Mouse (Mus musculus): ENCODE results near the gene Tmem220. TPM values are rescaled to one million over a fixed set of nuclear protein-coding genes. Genes with fewer than 3 reads are reported as not detected.

Tmem220 gene
- total RNA-seq, 1 experiment = 1.6 TPM

GRCm38 (mm10) chr11:67062726-67063125 lies 37.8 kb downstream of the Tmem220 start:
- TF ChIP-seq HCFC1 (IDR thresholded peaks at IDR 0.05; ENCODE audit: borderline replicate concordance, insufficient read depth, low read length) (no peak), ZC3H11A (IDR thresholded peaks at IDR 0.05; ENCODE audit: borderline replicate concordance, low read depth, low read length) (no peak), CHD2 (IDR thresholded peaks at IDR 0.05; ENCODE audit: low read depth, low read length) (no peak), ZNF384 (IDR thresholded peaks at IDR 0.05; ENCODE audit: low read depth, low read length) (no peak), MAFK (IDR thresholded peaks at IDR 0.05; ENCODE audit: insufficient read depth, low read depth, low read length) (no peak)
- H3K9me3 ChIP-seq (ENCODE audit: control insufficient read depth, insufficient read depth, low read depth, low read length) = no peaks in the 10 kb centered on the region
- no peak for DNase-seq (ENCODE audit: low read depth, low spot score)
- in situ Hi-C loops (cut with MboI; ENCODE audit: low sequenced_read_pairs in 2 of 2, unreplicated experiment in 2 of 2) = no loop called here
- H3K4me3 ChIP-seq (ENCODE audit: insufficient read depth in 1 of 2, low read depth in 1 of 2, low read length in 2 of 2, poor library complexity in 1 of 2, severe bottlenecking in 1 of 2) = no peak overlapping the region
- peaks cover 30% of the 10 kb centered on the region for H3K36me3 ChIP-seq (ENCODE audit: control insufficient read depth, insufficient read depth, low read length, poor library complexity, severe bottlenecking)
- no peak overlapping the region for H3K27ac ChIP-seq (ENCODE audit: insufficient read depth, low read depth, low read length, poor library complexity, severe bottlenecking)
- H3K4me1 ChIP-seq (ENCODE audit: control insufficient read depth in 2 of 2, insufficient read depth in 2 of 2, low read length in 2 of 2, poor library complexity in 1 of 2) = 0 out of 4 replicates have a peak, but pooled peaks cover 0 to 2% of the 10 kb centered on the region in 2 experiments
- no peak overlapping the region for H3K9ac ChIP-seq (ENCODE audit: insufficient read depth, low read depth, low read length, poor library complexity, severe bottlenecking)

- no peak for DNase-seq (ENCODE audit: low read depth, low spot score)
- Histone ChIP-seq H3K9ac (ENCODE audit: insufficient read depth, low read depth, low read length, poor library complexity, severe bottlenecking) (no peak overlapping the region), H3K27ac (ENCODE audit: insufficient read depth, low read depth, low read length, poor library complexity, severe bottlenecking) (no peak overlapping the region), H3K4me1 (ENCODE audit: control insufficient read depth in 2 of 2, insufficient read depth in 2 of 2, low read length in 2 of 2, poor library complexity in 1 of 2) (no peaks in the 10 kb centered on the region), H3K9me3 (ENCODE audit: control insufficient read depth, insufficient read depth, low read depth, low read length) (no peaks in the 10 kb centered on the region), H3K4me3 (ENCODE audit: insufficient read depth in 1 of 2, low read depth in 1 of 2, low read length in 2 of 2, poor library complexity in 1 of 2, severe bottlenecking in 1 of 2) (no peak overlapping the region), H3K36me3 (ENCODE audit: control insufficient read depth, insufficient read depth, low read length, poor library complexity, severe bottlenecking) (peaks cover 11% of the 10 kb centered on the region)
- in situ Hi-C loops (cut with MboI; ENCODE audit: low sequenced_read_pairs in 2 of 2, unreplicated experiment in 2 of 2) = no loop called here
- TF ChIP-seq MAFK (IDR thresholded peaks at IDR 0.05; ENCODE audit: insufficient read depth, low read depth, low read length) (no peak), HCFC1 (IDR thresholded peaks at IDR 0.05; ENCODE audit: borderline replicate concordance, insufficient read depth, low read length) (no peak), CHD2 (IDR thresholded peaks at IDR 0.05; ENCODE audit: low read depth, low read length) (no peak)
These were observed 42.8 kb downstream of the Tmem220 start for GRCm38 (mm10) chr11:67067741-67068140.

GRCm38 (mm10) chr11:67072615-67073130 lies 47.7 kb downstream of the Tmem220 start:
- Histone ChIP-seq H3K27ac (ENCODE audit: insufficient read depth, low read depth, low read length, poor library complexity, severe bottlenecking) (no peak overlapping the region), H3K4me3 (ENCODE audit: insufficient read depth in 1 of 2, low read depth in 1 of 2, low read length in 2 of 2, poor library complexity in 1 of 2, severe bottlenecking in 1 of 2) (no peak overlapping the region), H3K9ac (ENCODE audit: insufficient read depth, low read depth, low read length, poor library complexity, severe bottlenecking) (no peak overlapping the region), H3K4me1 (ENCODE audit: control insufficient read depth in 2 of 2, insufficient read depth in 2 of 2, low read length in 2 of 2, poor library complexity in 1 of 2) (peaks cover 0 to 3% of the 10 kb centered on the region in 2 experiments; a peak in 1 of 4 replicates), H3K9me3 (ENCODE audit: control insufficient read depth, insufficient read depth, low read depth, low read length) (no peaks in the 10 kb centered on the region), H3K36me3 (ENCODE audit: control insufficient read depth, insufficient read depth, low read length, poor library complexity, severe bottlenecking) (no peaks in the 10 kb centered on the region)
- TF ChIP-seq ZNF384 (IDR thresholded peaks at IDR 0.05; ENCODE audit: low read depth, low read length) = no peak
- TF ChIP-seq HCFC1 (IDR thresholded peaks at IDR 0.05; ENCODE audit: borderline replicate concordance, insufficient read depth, low read length) = no peak
- TF ChIP-seq MAFK (IDR thresholded peaks at IDR 0.05; ENCODE audit: insufficient read depth, low read depth, low read length) = no peak
- TF ChIP-seq ZC3H11A (IDR thresholded peaks at IDR 0.05; ENCODE audit: borderline replicate concordance, low read depth, low read length) = no peak
- TF ChIP-seq CHD2 (IDR thresholded peaks at IDR 0.05; ENCODE audit: low read depth, low read length) = no peak
- no peak for DNase-seq (ENCODE audit: low read depth, low spot score)
- in situ Hi-C loops (cut with MboI; ENCODE audit: low sequenced_read_pairs in 2 of 2, unreplicated experiment in 2 of 2) = no loop called here

- no peak for TF ChIP-seq ZNF384 (IDR thresholded peaks at IDR 0.05; ENCODE audit: low read depth, low read length)
- TF ChIP-seq ZC3H11A (IDR thresholded peaks at IDR 0.05; ENCODE audit: borderline replicate concordance, low read depth, low read length) = no peak
- TF ChIP-seq HCFC1 (IDR thresholded peaks at IDR 0.05; ENCODE audit: borderline replicate concordance, insufficient read depth, low read length) = no peak
- no peak for TF ChIP-seq CHD2 (IDR thresholded peaks at IDR 0.05; ENCODE audit: low read depth, low read length)
- TF ChIP-seq MAFK (IDR thresholded peaks at IDR 0.05; ENCODE audit: insufficient read depth, low read depth, low read length) = no peak
- Histone ChIP-seq H3K4me1 (ENCODE audit: control insufficient read depth in 2 of 2, insufficient read depth in 2 of 2, low read length in 2 of 2, poor library complexity in 1 of 2) (peaks cover 0 to 5% of the 10 kb centered on the region in 2 experiments; a peak in 1 of 4 replicates), H3K36me3 (ENCODE audit: control insufficient read depth, insufficient read depth, low read length, poor library complexity, severe bottlenecking) (no peaks in the 10 kb centered on the region), H3K4me3 (ENCODE audit: insufficient read depth in 1 of 2, low read depth in 1 of 2, low read length in 2 of 2, poor library complexity in 1 of 2, severe bottlenecking in 1 of 2) (no peak overlapping the region), H3K27ac (ENCODE audit: insufficient read depth, low read depth, low read length, poor library complexity, severe bottlenecking) (no peak overlapping the region), H3K9me3 (ENCODE audit: control insufficient read depth, insufficient read depth, low read depth, low read length) (no peaks in the 10 kb centered on the region), H3K9ac (ENCODE audit: insufficient read depth, low read depth, low read length, poor library complexity, severe bottlenecking) (no peak overlapping the region)
- in situ Hi-C loops (cut with MboI; ENCODE audit: low sequenced_read_pairs in 2 of 2, unreplicated experiment in 2 of 2) = no loop called here
- DNase-seq (ENCODE audit: low read depth, low spot score) = no peak
These were observed 50.1 kb downstream of the Tmem220 start for GRCm38 (mm10) chr11:67075036-67075435.

- no peak for DNase-seq (ENCODE audit: low read depth, low spot score)
- H3K4me1 ChIP-seq (ENCODE audit: control insufficient read depth in 2 of 2, insufficient read depth in 2 of 2, low read length in 2 of 2, poor library complexity in 1 of 2) = peaks cover 0 to 5% of the 10 kb centered on the region in 2 experiments; a peak in 1 of 4 replicates
- H3K4me3 ChIP-seq (ENCODE audit: insufficient read depth in 1 of 2, low read depth in 1 of 2, low read length in 2 of 2, poor library complexity in 1 of 2, severe bottlenecking in 1 of 2) = no peak overlapping the region
- no peaks in the 10 kb centered on the region for H3K9me3 ChIP-seq (ENCODE audit: control insufficient read depth, insufficient read depth, low read depth, low read length)
- no peaks in the 10 kb centered on the region for H3K36me3 ChIP-seq (ENCODE audit: control insufficient read depth, insufficient read depth, low read length, poor library complexity, severe bottlenecking)
- in situ Hi-C loops (cut with MboI; ENCODE audit: low sequenced_read_pairs in 2 of 2, unreplicated experiment in 2 of 2) = no loop called here
- no peak overlapping the region for H3K9ac ChIP-seq (ENCODE audit: insufficient read depth, low read depth, low read length, poor library complexity, severe bottlenecking)
- H3K27ac ChIP-seq (ENCODE audit: insufficient read depth, low read depth, low read length, poor library complexity, severe bottlenecking) = no peak overlapping the region
- no peak for TF ChIP-seq ZC3H11A (IDR thresholded peaks at IDR 0.05; ENCODE audit: borderline replicate concordance, low read depth, low read length)
- TF ChIP-seq CHD2 (IDR thresholded peaks at IDR 0.05; ENCODE audit: low read depth, low read length) = no peak
These were observed 51.8 kb downstream of the Tmem220 start for GRCm38 (mm10) chr11:67076781-67077180.

Data from ES-E14 (cell line).